Mouse (Mus musculus) spleen, adult 2 months (tissue): Measurements from ENCODE around the gene Slc7a7. TPM values are rescaled to one million over a fixed set of nuclear protein-coding genes. Genes with fewer than 3 reads are reported as not detected.

Source experiments
- DNase-seq, 2 experiments: peaks; one replicate each; pipeline versions ENCODE4 v3.0.0 to v3.0.0-alpha.2; 2012 to 2021; ENCODE audit warnings: low spot score in 2 of 2, low read depth in 1 of 2
- H3K27ac ChIP-seq: fragments of 200-500 bp; 2 replicates; pipeline ENCODE4 v1.5.1; 2012; ENCODE audit warnings: low read length, inconsistent platforms; ENCODE audit not compliant: insufficient read depth
- H3K27me3 ChIP-seq: fragments of 200-500 bp; 2 replicates; pipeline ENCODE4 v1.6.1; 2012; ENCODE audit warnings: mild to moderate bottlenecking, moderate library complexity, low read length, inconsistent platforms; ENCODE audit not compliant: control insufficient read depth, insufficient read depth
- H3K36me3 ChIP-seq: fragments of 200-500 bp; 2 replicates; pipeline ENCODE4 v1.6.1; 2012; ENCODE audit warnings: mild to moderate bottlenecking, low read length, inconsistent platforms; ENCODE audit not compliant: control insufficient read depth, insufficient read depth
- H3K4me1 ChIP-seq: fragments of 200-500 bp; 2 replicates; pipeline ENCODE4 v1.6.1; 2011; ENCODE audit warnings: inconsistent platforms; ENCODE audit not compliant: control insufficient read depth, insufficient read depth, insufficient read length
- H3K4me3 ChIP-seq: fragments of 200-500 bp; 2 replicates; pipeline ENCODE4 v1.5.1; 2011; ENCODE audit warnings: mild to moderate bottlenecking, inconsistent platforms; ENCODE audit not compliant: insufficient read depth, insufficient read length; ENCODE audit errors: extremely low read depth
- CTCF ChIP-seq: fragments of 200-500 bp; IDR thresholded peaks from 2 replicates; pipeline ENCODE4 v1.5.1; 2011; ENCODE audit warnings: mild to moderate bottlenecking, inconsistent platforms; ENCODE audit not compliant: insufficient read depth, insufficient read length, insufficient replicate concordance; ENCODE audit errors: extremely low read depth
- POLR2A ChIP-seq: fragments of 200-500 bp; IDR thresholded peaks from 2 replicates; pipeline ENCODE4 v1.6.1; 2011; ENCODE audit warnings: low read depth, low read length, inconsistent platforms
- WGBS: fragments of 180-500 bp; shearing (Covaris S2); methylation state at CpG from one replicate; pipeline ENCODE4 v1.1.7; 2018; 5-methylcytosine and 5-hydroxymethylcytosine counted together
- polyA plus RNA-seq: library from polyadenylated mRNA; depleted of rRNA; stranded (reverse); fragments of >200 nt; gene quantifications from 2 replicates; pipeline ENCODE4 v1.2.3, GENCODE M21; 2012

Gene Slc7a7
- polyA plus RNA-seq, 1 experiment, result 31.2 TPM

- no peaks in the 10 kb centered on the region for H3K4me1 ChIP-seq
- no peak for DNase-seq
Measured at GRCm38 (mm10) chr14:54454669-54455528, 37.3 kb upstream of the Slc7a7 start.

GRCm38 (mm10) chr14:54453566-54453965 is 36.0 kb upstream of the Slc7a7 start:
- H3K36me3 ChIP-seq, result no peaks in the 10 kb centered on the region
- peaks cover 3% of the 10 kb centered on the region; the same call in 1 of the 2 replicates for H3K4me1 ChIP-seq
- no peak for DNase-seq
- H3K27ac ChIP-seq, result no peak overlapping the region
- 89% methylated on average over 9 of the region's 9 CpGs for WGBS
- H3K27me3 ChIP-seq, result no peaks in the 10 kb centered on the region
- H3K4me3 ChIP-seq, result no peak overlapping the region
- no peak for TF ChIP-seq CTCF
- no peak for TF ChIP-seq POLR2A

More at GRCm38 (mm10) chr14:54454669-54455528, 37.3 kb upstream of the Slc7a7 start:
- H3K36me3 ChIP-seq, result no peaks in the 10 kb centered on the region
- TF ChIP-seq POLR2A (no peak), CTCF (no peak)
- 86% methylated on average over 11 of the region's 11 CpGs for WGBS
- no peak overlapping the region for H3K4me3 ChIP-seq
- no peaks in the 10 kb centered on the region for H3K27me3 ChIP-seq
- H3K27ac ChIP-seq, result no peak overlapping the region

GRCm38 (mm10) chr14:54445476-54445875 is 27.9 kb upstream of the Slc7a7 start:
- DNase-seq, result no peak
- no peaks in the 10 kb centered on the region for H3K36me3 ChIP-seq
- no peaks in the 10 kb centered on the region for H3K27me3 ChIP-seq
- WGBS, result 87% methylated on average over 3 of the region's 3 CpGs
- peaks cover 9% of the 10 kb centered on the region; the same call in 1 of the 2 replicates for H3K4me1 ChIP-seq
- H3K27ac ChIP-seq, result no peak overlapping the region
- TF ChIP-seq POLR2A (no peak), CTCF (no peak)
- no peak overlapping the region for H3K4me3 ChIP-seq

- WGBS, result 79% methylated on average over 15 of the region's 15 CpGs
- no peak overlapping the region for H3K27ac ChIP-seq
- no peak for TF ChIP-seq CTCF
- no peak for TF ChIP-seq POLR2A
- no peaks in the 10 kb centered on the region for H3K27me3 ChIP-seq
- peaks cover 6% of the 10 kb centered on the region; the same call in 1 of the 2 replicates for H3K4me1 ChIP-seq
- H3K36me3 ChIP-seq, result no peaks in the 10 kb centered on the region
- H3K4me3 ChIP-seq, result no peak overlapping the region
- no peak for DNase-seq
Measured at GRCm38 (mm10) chr14:54443712-54444618, 26.4 kb upstream of the Slc7a7 start.

GRCm38 (mm10) chr14:54443196-54443595 is 25.6 kb upstream of the Slc7a7 start:
- Histone ChIP-seq H3K27me3 (no peaks in the 10 kb centered on the region), H3K36me3 (no peaks in the 10 kb centered on the region), H3K4me3 (no peak overlapping the region), H3K27ac (peak overlapping the region; percentile 45), H3K4me1 (peaks cover 5% of the 10 kb centered on the region; the same call in 1 of the 2 replicates)
- TF ChIP-seq CTCF (no peak), POLR2A (no peak)
- DNase-seq, result no peak
- 66% methylated on average over 3 of the region's 3 CpGs for WGBS

GRCm38 (mm10) chr14:54442548-54442947 is 25.0 kb upstream of the Slc7a7 start:
- no peak for DNase-seq
- peaks cover 3% of the 10 kb centered on the region; the same call in 1 of the 2 replicates for H3K4me1 ChIP-seq
- 63% methylated on average over 3 of the region's 3 CpGs for WGBS
- H3K36me3 ChIP-seq, result no peaks in the 10 kb centered on the region
- no peaks in the 10 kb centered on the region for H3K27me3 ChIP-seq
- H3K4me3 ChIP-seq, result no peak overlapping the region
- H3K27ac ChIP-seq, result peak overlapping the region; percentile 45; the same call in 1 of the 2 replicates
- TF ChIP-seq CTCF (no peak), POLR2A (no peak)
